Mouse (Mus musculus) adrenal gland, postnatal 0 days (tissue): ENCODE results near the gene Igfbp5. TPM values are rescaled to one million over a fixed set of nuclear protein-coding genes. Genes with fewer than 3 reads are reported as not detected.

Source experiments
- polyA plus RNA-seq: library from polyadenylated mRNA; unstranded; fragments of >200 nt; fragmentation: Nextera tagmentation; extraction: Ambion mirVana; gene quantifications from 2 replicates; pipeline ENCODE4 v1.2.1, GENCODE M21; 2015

Igfbp5 gene
- polyA plus RNA-seq, result 40.6 and 49.4 TPM in 2 replicates

GRCm38 (mm10) chr1:72874287-72875211 is at the start of gene Igfbp5:
Igfbp5 (minus strand) TSS chr1:72874884.

GRCm38 (mm10) chr1:72823751-72824706 is 50.7 kb downstream of the Igfbp5 start, which contains the start of gene Igfbp2:
Igfbp2 (plus strand) TSS chr1:72824503.

Other genes starting within 250 kb of the Igfbp5 start
- not detected in 2 replicates for gene Ankar, start 174.3 kb downstream of the Igfbp5 start, polyA plus RNA-seq
- gene Rpl37a, start 163.6 kb downstream of the Igfbp5 start, polyA plus RNA-seq, result 2,480 and 3,135 TPM in 2 replicates
- gene Igfbp2, start 50.4 kb downstream of the Igfbp5 start, polyA plus RNA-seq, result 102 and 146 TPM in 2 replicates
- not detected in 2 replicates for gene Tnp1, start 141.0 kb upstream of the Igfbp5 start, polyA plus RNA-seq